Mouse (Mus musculus) cerebellum, adult 2 months (tissue): ENCODE results near the gene Als2cr12.

Experiments used
- CTCF ChIP-seq: fragments of 200-500 bp; IDR thresholded peaks from 2 replicates; pipeline ENCODE4 v1.5.1; 2011; ENCODE audit warnings: low read depth, mild to moderate bottlenecking, control low read depth, low read length, moderate library complexity, borderline replicate concordance; ENCODE audit not compliant: insufficient read depth
- POLR2A ChIP-seq: fragments of 200-500 bp; IDR thresholded peaks from 2 replicates; pipeline ENCODE4 v1.6.1; 2011; ENCODE audit warnings: low read length, control low read depth, borderline replicate concordance; ENCODE audit not compliant: insufficient read depth

- TF ChIP-seq CTCF = no peak
- no peak for TF ChIP-seq POLR2A
These were observed 23.7 kb downstream of the Als2cr12 start for GRCm38 (mm10) chr1:58672116-58672515.
